Mouse (Mus musculus): ENCODE measurements around the gene Aldh2. TPM values are rescaled to one million over a fixed set of nuclear protein-coding genes. Genes with fewer than 3 reads are reported as not detected.

Aldh2 gene
- total RNA-seq (2012; rRNA removed): 116 and 198 TPM in 2 replicates
- 100 to 1,000 TPM; 267 to 471 TPM for polyA plus RNA-seq (2012; ENCODE audit: insufficient read depth in 1 of 2, insufficient read length in 2 of 2, low read depth in 1 of 2, low replicate concordance in 2 of 2, missing spikeins in 1 of 2)

GRCm38 (mm10) chr5:121593451-121594401 is at the start of gene Aldh2:
Gene Aldh2 (minus strand): TSS chr5:121593824.
- Histone ChIP-seq H3K9me3 (replicated peaks; ENCODE audit: insufficient read depth, low read length) (no peaks in the 10 kb centered on the region), H3K27ac (ENCODE audit: control insufficient read depth, low read depth, low read length) (peak within 1 kb of the TSS; percentile 59), H3K27me3 (ENCODE audit: control insufficient read depth in 1 of 2, insufficient read depth in 2 of 2, low read length in 2 of 2) (no peaks in the 10 kb centered on the region), H3K36me3 (ENCODE audit: control insufficient read depth in 1 of 2, insufficient read depth in 2 of 2, low read length in 2 of 2) (peaks cover 0 to 38% of the 10 kb centered on the region in 2 experiments; a peak in 2 of 4 replicates), H3K9ac (ENCODE audit: control insufficient read depth, low read depth, low read length, poor library complexity, severe bottlenecking) (peak within 1 kb of the TSS; percentile 71), H3K4me3 (ENCODE audit: control insufficient read depth in 1 of 2, insufficient read depth in 1 of 2, low read depth in 2 of 2, low read length in 2 of 2) (peak within 1 kb of the TSS; percentile 71 to 83), H3K4me1 (ENCODE audit: control insufficient read depth in 1 of 2, insufficient read depth in 2 of 2, low read length in 2 of 2) (peaks cover 24 to 45% of the 10 kb centered on the region in 2 experiments), H3K79me2 (ENCODE audit: control insufficient read depth, insufficient read depth, low read length, poor library complexity) (peaks cover 9% of the 10 kb centered on the region)
- DNase-seq (ENCODE audit: low read depth, low spot score): peak; percentile 92
- TF ChIP-seq POLR2A (IDR thresholded peaks at IDR 0.05; ENCODE audit: control insufficient read depth in 1 of 2, insufficient read depth in 1 of 2, low read depth in 1 of 2, low read length in 2 of 2, poor library complexity in 1 of 2) (peak; percentile 47 to 54), SIN3A (IDR thresholded peaks at IDR 0.05; ENCODE audit: low read length) (peak; percentile 69), CTCF (IDR thresholded peaks at IDR 0.05 in 2 of 3, conservative IDR thresholded peaks at IDR 0.05 in 1 of 3; ENCODE audit: control insufficient read depth in 1 of 3, insufficient read depth in 1 of 3, low read depth in 2 of 3, low read length in 3 of 3, poor library complexity in 1 of 3, severe bottlenecking in 1 of 3) (no peak), CHD2 (IDR thresholded peaks at IDR 0.05; ENCODE audit: low read length) (no peak), RCOR1 (IDR thresholded peaks at IDR 0.05; ENCODE audit: low read depth, low read length) (no peak), EP300 (IDR thresholded peaks at IDR 0.05; ENCODE audit: low read depth in 1 of 2, low read length in 2 of 2) (no peak), NRF1 (IDR thresholded peaks at IDR 0.05; ENCODE audit: insufficient read depth, low read depth, low read length, poor library complexity, severe bottlenecking) (0 out of 2 replicates have a peak, but pooled peaks have one; percentile 13), TCF12 (IDR thresholded peaks at IDR 0.05; ENCODE audit: low read depth, low read length) (peak; percentile 47), GABPA (IDR thresholded peaks at IDR 0.05; ENCODE audit: low read depth, low read length) (no peak), GATA1 (IDR thresholded peaks at IDR 0.05; ENCODE audit: low read depth, low read length) (no peak), KAT2A (conservative IDR thresholded peaks at IDR 0.05; ENCODE audit: low read depth, low read length) (no peak), ZMIZ1 (IDR thresholded peaks at IDR 0.05; ENCODE audit: low read depth, low read length) (peak; percentile 87), SMC3 (IDR thresholded peaks at IDR 0.05; ENCODE audit: low read depth, low read length) (no peak), UBTF (IDR thresholded peaks at IDR 0.05; ENCODE audit: borderline replicate concordance, insufficient read depth, low read depth, low read length) (no peak), MAZ (IDR thresholded peaks at IDR 0.05; ENCODE audit: low read depth, low read length) (0 out of 2 replicates have a peak, but pooled peaks have one; percentile 57), ELF1 (IDR thresholded peaks at IDR 0.05; ENCODE audit: low read depth, low read length) (no peak), MYC (IDR thresholded peaks at IDR 0.05; ENCODE audit: low read depth, low read length) (peak; percentile 17; the same call in 1 of the 2 replicates), ZKSCAN1 (IDR thresholded peaks at IDR 0.05; ENCODE audit: low read depth, low read length) (no peak), ETS1 (IDR thresholded peaks at IDR 0.05; ENCODE audit: low read depth, low read length) (0 out of 2 replicates have a peak, but pooled peaks have one; percentile 23), HCFC1 (IDR thresholded peaks at IDR 0.05; ENCODE audit: low read depth, low read length) (peak; percentile 74), TBP (IDR thresholded peaks at IDR 0.05; ENCODE audit: low read depth, low read length) (0 out of 2 replicates have a peak, but pooled peaks have one; percentile 59), MAFK (IDR thresholded peaks at IDR 0.05; ENCODE audit: borderline replicate concordance, low read depth, low read length) (no peak), JUND (IDR thresholded peaks at IDR 0.05; ENCODE audit: low read depth, low read length) (no peak), CHD1 (IDR thresholded peaks at IDR 0.05; ENCODE audit: low read depth, low read length) (0 out of 2 replicates have a peak, but pooled peaks have one; percentile 23), NELFE (IDR thresholded peaks at IDR 0.05; ENCODE audit: low read depth, low read length) (peak; percentile 65), ZC3H11A (IDR thresholded peaks at IDR 0.05; ENCODE audit: low read depth, low read length) (no peak), POLR2AphosphoS2 (IDR thresholded peaks at IDR 0.05; ENCODE audit: low read length) (peak; percentile 51; the same call in 1 of the 2 replicates), USF1 (IDR thresholded peaks at IDR 0.05; ENCODE audit: low read depth, low read length) (peak; percentile 97), MYB (IDR thresholded peaks at IDR 0.05; ENCODE audit: low read depth, low read length) (no peak), ZNF384 (IDR thresholded peaks at IDR 0.05; ENCODE audit: low read depth, low read length) (no peak), USF2 (IDR thresholded peaks at IDR 0.05; ENCODE audit: borderline replicate concordance in 1 of 2, insufficient read depth in 1 of 2, low read depth in 1 of 2, low read length in 2 of 2) (peak; percentile 61 to 89), RAD21 (IDR thresholded peaks at IDR 0.05; ENCODE audit: low read depth, low read length) (no peak), E2F4 (IDR thresholded peaks at IDR 0.05; ENCODE audit: borderline replicate concordance, low read depth, low read length) (no peak), POLR2AphosphoS5 (IDR thresholded peaks at IDR 0.05; ENCODE audit: borderline replicate concordance, low read depth, low read length) (0 out of 2 replicates have a peak, but pooled peaks have one; percentile 37)

All from MEL (cell line).